In genomic region chr3:95993881-95994280, GRCm38 (mm10) we compare ENCODE assay signal across 7 mouse cellular contexts. TPM values are rescaled to one million over a fixed set of nuclear protein-coding genes. Genes with fewer than 3 reads are reported as not detected.
DNase-seq lines count a peak whose midpoint lies in the region.

No protein-coding gene starts in this region.

- peak; percentile 80 for DNase-seq in MN1 (ENCODE audit: low spot score)
- DNase-seq in cerebellum, adult 18-20 months, result peak; percentile 77
- peak; percentile 67 for DNase-seq in heart, adult 8-10 months (ENCODE audit: low spot score)
- peak; percentile 47 to 61 for DNase-seq in kidney, adult 8-10 months
- DNase-seq in lung, postnatal 36 days, result peak; percentile 53
- DNase-seq in spleen, postnatal 14 days (ENCODE audit: low spot score in 2 of 2), result no peak
- no peak for DNase-seq in spleen, postnatal 10 days (ENCODE audit: low spot score in 2 of 2)

RNA-seq across cellular contexts. Expression of gene Plekho1, which starts 1.9 kb away (rescaled TPM):
- 10 to 100 TPM; 55.7 to 68.3 (median 61.1) TPM for total RNA-seq in heart, adult 8-10 months (2022)

Comparison
In these comparisons a context has a peak if more than half of its experiments do, and no peak if none do; other contexts are left out.
1. DNase-seq: peak in MN1 (single experiment), cerebellum, adult 18-20 months (2 of 2), heart, adult 8-10 months (single experiment), kidney, adult 8-10 months (2 of 2) and lung, postnatal 36 days (single experiment); none in spleen, postnatal 14 days (0 of 2) and spleen, postnatal 10 days (0 of 2).